Mouse (Mus musculus): ENCODE measurements around the gene Ccdc47. TPM values are rescaled to one million over a fixed set of nuclear protein-coding genes. Genes with fewer than 3 reads are reported as not detected.
A peak's percentile ranks its signal among the peaks of the same experiment; 100 is the strongest.

The Ccdc47 gene
- polyA plus RNA-seq, 1 experiment from 2014 or later, result 81.1 TPM

DNA sequence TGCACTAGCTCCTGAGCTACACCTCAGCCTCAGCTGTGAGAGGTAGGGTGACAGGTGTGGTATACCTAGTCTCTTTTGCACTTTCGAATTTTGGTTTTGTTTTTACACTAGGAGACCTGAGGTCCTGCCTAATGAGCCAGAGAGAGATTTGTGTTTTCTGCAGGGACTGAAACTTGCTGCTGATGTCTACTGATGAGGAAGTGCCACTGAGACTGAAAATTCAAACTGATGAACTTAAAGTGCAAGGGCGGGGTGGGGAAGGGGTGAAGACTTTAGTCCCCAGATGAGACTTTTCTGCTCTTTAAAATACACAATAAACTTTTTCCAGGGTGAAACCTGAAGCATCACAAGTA is 35.7 kb downstream of the Ccdc47 start:
- WGBS, result 72% methylated on average over 2 of the region's 2 CpGs
- TF ChIP-seq CTCF (IDR thresholded peaks at IDR 0.05; ENCODE audit: low read depth), result no peak
- ATAC-seq (replicated peaks; ENCODE audit: low FRiP score, low read depth) (no peak), DNase-seq (ENCODE audit: low spot score) (no peak)
- Histone ChIP-seq H3K9ac (ENCODE audit: low read depth, low read length) (no peak overlapping the region), H3K27me3 (ENCODE audit: insufficient read depth, low read length) (no peaks in the 10 kb centered on the region), H3K9me3 (replicated peaks; ENCODE audit: low read length) (no peaks in the 10 kb centered on the region), H3K4me1 (replicated peaks; ENCODE audit: insufficient read depth, low read length) (no peaks in the 10 kb centered on the region), H3K4me2 (ENCODE audit: low read length) (no peak overlapping the region), H3K36me3 (ENCODE audit: insufficient read depth, low read length) (peaks cover 9% of the 10 kb centered on the region; the same call in 1 of the 2 replicates), H3K4me3 (replicated peaks; ENCODE audit: low read depth, low read length) (no peak overlapping the region), H3K27ac (no peak overlapping the region)

DNA sequence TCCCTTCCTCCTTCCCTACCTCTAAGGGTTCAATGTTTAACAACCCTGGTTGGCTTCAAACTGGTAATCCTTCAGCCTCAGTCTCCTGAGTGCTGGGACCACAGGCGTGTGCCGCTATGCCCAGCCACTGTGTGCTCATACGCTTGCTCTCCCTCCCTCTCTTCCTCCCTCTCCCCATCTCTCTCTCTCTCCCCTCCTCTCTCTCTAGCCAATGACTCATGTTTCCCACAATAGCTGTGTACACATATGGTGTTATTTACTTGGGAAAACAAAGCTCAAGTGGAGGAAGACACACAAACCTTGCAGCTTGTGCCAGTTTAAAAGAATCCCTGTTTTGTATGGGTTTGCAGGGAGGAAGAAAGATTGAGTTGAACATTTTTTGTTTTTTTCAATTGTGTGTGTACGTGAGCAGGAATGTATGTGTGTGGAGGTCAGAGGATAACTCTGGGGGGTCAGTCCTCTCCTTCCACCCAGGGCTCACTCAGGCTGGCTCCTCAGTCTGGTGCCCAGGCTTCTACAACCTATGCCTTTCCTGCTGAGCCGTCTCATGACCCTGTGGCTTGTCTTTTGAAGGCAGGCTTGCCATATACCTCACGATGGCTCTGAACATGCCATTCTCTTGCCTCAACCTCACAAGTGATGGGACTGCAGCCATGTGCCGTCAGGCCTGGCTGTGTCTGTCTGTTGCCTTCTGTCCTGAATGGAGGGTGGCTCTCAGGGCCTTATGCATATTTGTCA is 36.3 kb downstream of the Ccdc47 start:
- Histone ChIP-seq H3K9ac (ENCODE audit: low read depth, low read length) (no peak overlapping the region), H3K27ac (no peak overlapping the region), H3K4me1 (replicated peaks; ENCODE audit: insufficient read depth, low read length) (no peaks in the 10 kb centered on the region), H3K27me3 (ENCODE audit: insufficient read depth, low read length) (no peaks in the 10 kb centered on the region), H3K36me3 (ENCODE audit: insufficient read depth, low read length) (peaks cover 7% of the 10 kb centered on the region; the same call in 1 of the 2 replicates), H3K4me3 (replicated peaks; ENCODE audit: low read depth, low read length) (no peak overlapping the region), H3K9me3 (replicated peaks; ENCODE audit: low read length) (no peaks in the 10 kb centered on the region), H3K4me2 (ENCODE audit: low read length) (no peak overlapping the region)
- no peak for TF ChIP-seq CTCF (IDR thresholded peaks at IDR 0.05; ENCODE audit: low read depth)
- ATAC-seq (replicated peaks; ENCODE audit: low FRiP score, low read depth) (no peak), DNase-seq (ENCODE audit: low spot score) (no peak)
- WGBS, result 80% methylated on average over 7 of the region's 7 CpGs

DNA sequence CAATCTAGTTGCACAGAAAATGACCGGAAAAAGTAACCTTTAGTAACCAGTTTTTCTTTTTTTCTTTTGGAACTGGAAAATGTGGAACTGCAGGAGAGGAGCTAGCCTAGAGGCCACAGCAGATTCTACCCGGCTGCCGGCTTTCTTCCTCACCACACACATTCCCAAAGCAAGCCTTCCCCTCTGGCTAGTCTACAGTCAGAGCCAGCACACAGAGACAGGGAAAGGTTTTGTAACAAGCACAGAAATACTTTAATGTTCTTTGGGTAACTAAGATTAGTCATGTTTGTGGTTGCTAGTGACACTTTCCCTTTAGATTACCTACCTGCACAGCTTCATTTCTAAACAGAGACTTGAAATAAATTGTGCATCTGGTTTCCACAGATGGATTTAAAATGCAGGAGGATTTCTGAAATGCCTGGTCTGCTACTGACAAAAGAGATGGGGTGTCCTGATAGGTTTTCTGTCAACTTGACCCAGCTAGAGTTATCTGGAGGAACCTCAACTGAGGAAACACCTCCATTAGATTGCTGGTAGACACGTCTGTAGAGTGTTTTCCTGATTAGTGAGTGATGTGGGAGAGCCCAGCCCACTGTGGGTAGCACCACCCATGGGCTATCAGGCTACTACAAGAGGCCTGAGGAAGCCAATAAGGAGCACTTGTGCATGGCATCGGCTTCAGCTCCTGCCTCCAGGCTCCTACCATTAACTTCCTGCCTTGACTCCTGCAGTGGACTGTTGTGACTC is 37.9 kb downstream of the Ccdc47 start:
- no peak for ATAC-seq (replicated peaks; ENCODE audit: low FRiP score, low read depth)

DNA sequence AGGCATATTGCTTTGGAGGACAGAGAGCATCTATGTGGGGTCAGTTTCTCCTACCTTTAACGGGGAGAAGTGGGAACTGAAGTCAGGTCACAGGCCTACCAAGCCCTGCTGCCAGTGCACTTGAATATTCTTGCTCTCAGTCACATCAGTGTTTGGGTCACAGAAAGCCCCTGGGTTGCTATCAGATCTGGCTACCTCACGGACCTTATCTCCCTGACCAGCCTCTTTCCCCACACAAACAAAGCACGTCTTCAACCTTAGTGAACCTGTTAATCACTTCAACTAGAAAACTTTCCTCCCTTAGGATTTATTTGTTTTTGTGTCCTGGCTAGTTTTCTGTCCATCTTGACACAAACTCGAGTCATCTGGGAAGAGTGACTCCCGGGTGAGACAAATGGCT is 39.8 kb downstream of the Ccdc47 start:
- H3K27ac ChIP-seq, result no peak overlapping the region
- H3K9me3 ChIP-seq (replicated peaks; ENCODE audit: low read length), result no peaks in the 10 kb centered on the region
- 86% methylated on average over 5 of the region's 5 CpGs for WGBS
- H3K4me2 ChIP-seq (ENCODE audit: low read length), result no peak overlapping the region
- no peak for ATAC-seq (replicated peaks; ENCODE audit: low FRiP score, low read depth)
- no peak for DNase-seq (ENCODE audit: low spot score)
- peaks cover 2% of the 10 kb centered on the region; the same call in 1 of the 2 replicates for H3K36me3 ChIP-seq (ENCODE audit: insufficient read depth, low read length)
- no peak for TF ChIP-seq CTCF (IDR thresholded peaks at IDR 0.05; ENCODE audit: low read depth)
- H3K4me3 ChIP-seq (replicated peaks; ENCODE audit: low read depth, low read length), result no peak overlapping the region
- H3K27me3 ChIP-seq (ENCODE audit: insufficient read depth, low read length), result no peaks in the 10 kb centered on the region
- no peak overlapping the region for H3K9ac ChIP-seq (ENCODE audit: low read depth, low read length)
- no peaks in the 10 kb centered on the region for H3K4me1 ChIP-seq (replicated peaks; ENCODE audit: insufficient read depth, low read length)

More for the DNA sequence above, 37.9 kb downstream of the Ccdc47 start:
- H3K27me3 ChIP-seq (ENCODE audit: insufficient read depth, low read length), result no peaks in the 10 kb centered on the region
- H3K4me3 ChIP-seq (replicated peaks; ENCODE audit: low read depth, low read length), result no peak overlapping the region
- no peak overlapping the region for H3K27ac ChIP-seq
- H3K4me2 ChIP-seq (ENCODE audit: low read length), result no peak overlapping the region
- 0 out of 2 replicates have a peak, but pooled peaks cover 2% of the 10 kb centered on the region for H3K36me3 ChIP-seq (ENCODE audit: insufficient read depth, low read length)
- no peaks in the 10 kb centered on the region for H3K4me1 ChIP-seq (replicated peaks; ENCODE audit: insufficient read depth, low read length)
- 65% methylated on average over 5 of the region's 5 CpGs for WGBS
- no peaks in the 10 kb centered on the region for H3K9me3 ChIP-seq (replicated peaks; ENCODE audit: low read length)
- no peak for TF ChIP-seq CTCF (IDR thresholded peaks at IDR 0.05; ENCODE audit: low read depth)
- H3K9ac ChIP-seq (ENCODE audit: low read depth, low read length), result no peak overlapping the region
- DNase-seq (ENCODE audit: low spot score), result no peak

DNA sequence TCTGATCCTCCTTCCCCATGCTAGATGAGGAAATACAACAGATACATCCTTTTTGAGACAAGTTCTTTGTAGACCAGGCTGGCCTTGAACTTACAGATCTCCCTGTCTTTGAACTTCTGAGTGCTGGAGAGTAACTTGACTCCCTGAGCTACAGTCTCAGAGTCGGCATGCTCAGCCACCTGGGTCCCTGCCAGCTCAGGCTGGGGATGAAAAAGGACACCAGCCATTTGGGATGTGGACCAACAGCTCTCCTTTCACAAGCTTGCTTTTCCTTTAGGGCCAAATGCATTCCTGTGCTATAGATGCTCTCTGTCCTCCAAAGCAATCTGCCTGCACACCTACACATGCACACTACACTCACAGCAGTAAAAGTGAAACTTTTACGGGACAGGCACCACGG is 41.1 kb downstream of the Ccdc47 start:
- Histone ChIP-seq H3K9ac (ENCODE audit: low read depth, low read length) (no peak overlapping the region), H3K4me3 (replicated peaks; ENCODE audit: low read depth, low read length) (no peak overlapping the region), H3K4me1 (replicated peaks; ENCODE audit: insufficient read depth, low read length) (no peaks in the 10 kb centered on the region), H3K9me3 (replicated peaks; ENCODE audit: low read length) (no peaks in the 10 kb centered on the region), H3K36me3 (ENCODE audit: insufficient read depth, low read length) (peaks cover 2% of the 10 kb centered on the region; the same call in 1 of the 2 replicates), H3K27me3 (ENCODE audit: insufficient read depth, low read length) (no peaks in the 10 kb centered on the region), H3K4me2 (ENCODE audit: low read length) (no peak overlapping the region), H3K27ac (no peak overlapping the region)
- TF ChIP-seq CTCF (IDR thresholded peaks at IDR 0.05; ENCODE audit: low read depth), result no peak
- WGBS, result 31% methylated on average over 3 of the region's 3 CpGs
- no peak for ATAC-seq (replicated peaks; ENCODE audit: low FRiP score, low read depth)
- DNase-seq (ENCODE audit: low spot score), result no peak

DNA sequence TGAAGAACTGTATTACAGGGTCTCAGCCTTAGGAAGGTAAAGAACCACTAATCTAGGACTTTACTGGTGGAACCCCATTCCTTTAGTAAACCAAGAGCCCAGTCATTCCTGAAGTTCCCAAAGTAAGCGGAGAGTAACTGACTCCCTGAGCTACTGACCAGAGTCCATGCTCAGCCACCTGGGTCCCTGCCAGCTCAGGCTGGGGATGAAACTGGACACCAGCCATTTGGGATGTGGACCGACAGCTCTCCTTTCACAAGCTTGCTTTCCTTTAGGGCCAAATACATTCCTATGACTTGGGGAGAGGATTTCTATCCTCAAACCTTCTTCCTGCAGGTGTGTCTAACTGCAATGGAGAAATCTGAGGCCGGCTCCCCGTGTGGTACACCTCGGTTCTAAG is 41.8 kb downstream of the Ccdc47 start:
- Histone ChIP-seq H3K36me3 (ENCODE audit: insufficient read depth, low read length) (peaks cover 2% of the 10 kb centered on the region; the same call in 1 of the 2 replicates), H3K4me3 (replicated peaks; ENCODE audit: low read depth, low read length) (no peak overlapping the region), H3K27me3 (ENCODE audit: insufficient read depth, low read length) (no peaks in the 10 kb centered on the region), H3K9me3 (replicated peaks; ENCODE audit: low read length) (no peaks in the 10 kb centered on the region), H3K27ac (no peak overlapping the region), H3K4me1 (replicated peaks; ENCODE audit: insufficient read depth, low read length) (no peaks in the 10 kb centered on the region), H3K4me2 (ENCODE audit: low read length) (no peak overlapping the region), H3K9ac (ENCODE audit: low read depth, low read length) (no peak overlapping the region)
- WGBS, result 50% methylated on average over 5 of the region's 5 CpGs
- DNase-seq (ENCODE audit: low spot score) (peak; percentile 21), ATAC-seq (replicated peaks; ENCODE audit: low FRiP score, low read depth) (no peak)
- TF ChIP-seq CTCF (IDR thresholded peaks at IDR 0.05; ENCODE audit: low read depth), result no peak
